Mouse (Mus musculus): ENCODE measurements at regions not wholly inside any gene's neighbourhood (a gene's known extent, or its start where the extent isn't known, plus 50 kb on each side); places are given as distances from the start of the nearest gene placed in this dataset.

DNA sequence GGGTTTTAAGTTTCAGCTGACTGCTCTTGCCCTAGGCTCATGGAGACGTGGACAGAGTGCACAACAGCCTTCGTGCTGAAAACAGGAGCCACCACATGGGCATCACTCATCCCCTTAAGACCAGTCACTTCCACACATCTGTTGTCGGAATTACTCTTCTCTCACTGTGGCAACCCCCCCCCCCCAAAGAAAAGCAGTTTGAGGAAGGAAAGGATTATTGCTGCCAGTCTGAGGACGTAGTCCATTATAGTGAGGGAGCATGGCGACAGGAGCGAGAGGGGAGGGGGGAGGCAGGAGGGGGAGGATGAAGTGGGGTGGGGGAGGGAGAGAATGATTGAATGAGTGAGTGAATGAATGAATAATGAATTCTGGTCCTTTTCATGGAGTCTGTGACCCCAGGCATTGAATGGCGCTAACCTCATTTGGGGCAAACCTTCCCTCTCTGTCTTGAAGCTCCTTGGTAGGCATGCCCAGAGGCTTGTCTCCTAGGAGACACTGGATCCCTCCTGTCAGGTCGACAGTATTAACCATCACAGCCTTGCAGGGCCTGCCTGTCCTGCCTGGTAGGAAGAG lies 262.0 kb downstream of the Gadd45g start:
- WGBS = 82% methylated on average over 8 of the region's 8 CpGs
- Histone ChIP-seq H3K4me3 (ENCODE audit: insufficient read depth, low read depth, low read length) (no peak overlapping the region), H3K27me3 (replicated peaks; ENCODE audit: control insufficient read depth, insufficient read depth, low read length) (no peaks in the 10 kb centered on the region), H3K27ac (ENCODE audit: insufficient read depth, low read depth, low read length) (no peak overlapping the region), H3K4me1 (ENCODE audit: control insufficient read depth, insufficient read depth, low read length) (no peaks in the 10 kb centered on the region), H3K36me3 (ENCODE audit: control insufficient read depth, insufficient read depth, low read length) (no peaks in the 10 kb centered on the region)
- TF ChIP-seq POLR2A (IDR thresholded peaks at IDR 0.05; ENCODE audit: low read depth, low read length) (no peak), CTCF (conservative IDR thresholded peaks at IDR 0.05; ENCODE audit: insufficient read depth, insufficient read length, low read depth, low read length) (no peak)
- DNase-seq = no peak

DNA sequence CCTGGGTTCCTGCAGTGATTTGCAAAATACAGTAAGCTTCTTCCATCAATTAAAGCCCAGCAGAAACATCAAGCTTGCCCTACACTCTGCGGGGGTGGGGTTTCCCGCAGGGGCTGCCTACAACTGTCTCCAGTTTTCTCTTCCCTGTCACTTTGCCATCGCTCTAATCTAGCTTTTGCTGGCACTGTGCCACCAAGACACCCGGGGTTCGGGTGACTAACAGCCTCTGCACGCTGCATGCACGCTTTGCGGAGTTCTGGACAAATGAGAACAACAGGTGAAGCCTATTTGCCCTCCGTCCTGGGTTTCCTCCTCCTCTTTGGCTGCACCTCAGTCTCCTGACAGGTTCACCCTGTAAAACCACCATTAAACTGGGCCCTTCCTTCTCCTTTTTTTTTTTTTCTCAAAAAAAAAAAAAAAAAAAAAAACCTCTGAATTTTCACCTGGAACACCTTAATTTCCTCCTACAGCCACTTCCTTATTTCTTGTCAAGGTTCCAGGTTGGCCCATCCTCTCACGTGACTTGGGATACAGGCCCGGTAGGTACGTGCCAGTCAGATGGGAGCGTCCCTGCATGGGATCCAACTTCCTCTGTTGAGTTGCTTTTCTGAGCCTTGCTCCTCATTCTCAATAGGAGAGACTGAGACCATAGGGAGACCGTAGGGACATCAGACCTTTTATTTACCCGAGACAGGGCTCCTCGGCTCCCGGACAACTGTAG lies 262.7 kb downstream of the Gadd45g start:
- TF ChIP-seq CTCF (conservative IDR thresholded peaks at IDR 0.05; ENCODE audit: insufficient read depth, insufficient read length, low read depth, low read length) (no peak), POLR2A (IDR thresholded peaks at IDR 0.05; ENCODE audit: low read depth, low read length) (no peak)
- no peak overlapping the region for H3K27ac ChIP-seq (ENCODE audit: insufficient read depth, low read depth, low read length)
- H3K36me3 ChIP-seq (ENCODE audit: control insufficient read depth, insufficient read depth, low read length) = no peaks in the 10 kb centered on the region
- DNase-seq = no peak
- no peak overlapping the region for H3K4me3 ChIP-seq (ENCODE audit: insufficient read depth, low read depth, low read length)
- no peaks in the 10 kb centered on the region for H3K27me3 ChIP-seq (replicated peaks; ENCODE audit: control insufficient read depth, insufficient read depth, low read length)
- 75% methylated on average over 17 of the region's 17 CpGs for WGBS
- no peaks in the 10 kb centered on the region for H3K4me1 ChIP-seq (ENCODE audit: control insufficient read depth, insufficient read depth, low read length)

DNA sequence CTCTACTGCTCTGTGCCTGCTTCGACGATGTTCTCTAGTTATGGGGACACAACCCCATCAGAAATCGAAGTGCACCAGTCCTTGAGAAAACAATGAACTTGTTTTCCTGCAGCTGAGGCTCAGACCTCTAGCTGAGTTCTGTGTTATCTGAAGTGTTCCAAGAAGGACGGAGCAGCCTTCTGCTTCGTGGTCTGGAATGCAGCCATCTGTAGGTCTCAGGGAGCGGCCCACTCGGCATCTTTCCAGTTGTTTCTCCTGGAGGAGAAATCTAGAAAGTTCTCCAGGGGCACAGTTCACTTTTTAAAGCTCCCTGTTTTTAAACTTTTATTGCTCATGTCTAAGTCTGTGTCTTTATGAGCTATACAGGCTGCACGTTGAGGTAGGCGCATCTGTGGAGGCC lies 264.3 kb downstream of the Gadd45g start:
- Histone ChIP-seq H3K27me3 (replicated peaks; ENCODE audit: control insufficient read depth, insufficient read depth, low read length) (no peaks in the 10 kb centered on the region), H3K36me3 (ENCODE audit: control insufficient read depth, insufficient read depth, low read length) (no peaks in the 10 kb centered on the region), H3K4me3 (ENCODE audit: insufficient read depth, low read depth, low read length) (no peak overlapping the region), H3K4me1 (ENCODE audit: control insufficient read depth, insufficient read depth, low read length) (no peaks in the 10 kb centered on the region), H3K27ac (ENCODE audit: insufficient read depth, low read depth, low read length) (no peak overlapping the region)
- 59% methylated on average over 9 of the region's 9 CpGs for WGBS
- TF ChIP-seq CTCF (conservative IDR thresholded peaks at IDR 0.05; ENCODE audit: insufficient read depth, insufficient read length, low read depth, low read length) (no peak), POLR2A (IDR thresholded peaks at IDR 0.05; ENCODE audit: low read depth, low read length) (no peak)
- no peak for DNase-seq

DNA sequence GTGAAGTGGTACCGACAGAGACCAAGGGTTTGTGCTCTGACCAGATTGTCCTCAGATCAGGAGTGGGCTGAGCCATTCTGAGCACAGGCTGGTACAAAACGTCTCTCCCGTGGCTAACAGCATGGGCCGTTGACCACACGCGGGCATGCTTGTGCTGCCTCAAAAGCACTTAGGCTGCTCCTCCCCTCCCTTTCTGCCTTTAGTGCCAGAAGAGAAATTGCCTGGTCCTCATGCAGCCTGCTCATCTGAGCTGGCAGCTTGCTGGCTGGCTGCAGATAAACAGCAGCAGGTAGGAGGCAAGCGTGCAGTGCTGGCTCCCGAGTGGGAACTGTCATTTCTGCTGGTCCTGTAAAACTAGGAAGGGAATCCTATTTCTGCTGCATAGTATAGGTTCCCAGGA lies 267.1 kb downstream of the Gadd45g start:
- no peaks in the 10 kb centered on the region for H3K27me3 ChIP-seq (replicated peaks; ENCODE audit: control insufficient read depth, insufficient read depth, low read length)
- DNase-seq = no peak
- H3K4me3 ChIP-seq (ENCODE audit: insufficient read depth, low read depth, low read length) = no peak overlapping the region
- no peaks in the 10 kb centered on the region for H3K36me3 ChIP-seq (ENCODE audit: control insufficient read depth, insufficient read depth, low read length)
- H3K4me1 ChIP-seq (ENCODE audit: control insufficient read depth, insufficient read depth, low read length) = no peaks in the 10 kb centered on the region
- H3K27ac ChIP-seq (ENCODE audit: insufficient read depth, low read depth, low read length) = no peak overlapping the region
- TF ChIP-seq POLR2A (IDR thresholded peaks at IDR 0.05; ENCODE audit: low read depth, low read length) = no peak
- no peak for TF ChIP-seq CTCF (conservative IDR thresholded peaks at IDR 0.05; ENCODE audit: insufficient read depth, insufficient read length, low read depth, low read length)
- 56% methylated on average over 8 of the region's 8 CpGs for WGBS

DNA sequence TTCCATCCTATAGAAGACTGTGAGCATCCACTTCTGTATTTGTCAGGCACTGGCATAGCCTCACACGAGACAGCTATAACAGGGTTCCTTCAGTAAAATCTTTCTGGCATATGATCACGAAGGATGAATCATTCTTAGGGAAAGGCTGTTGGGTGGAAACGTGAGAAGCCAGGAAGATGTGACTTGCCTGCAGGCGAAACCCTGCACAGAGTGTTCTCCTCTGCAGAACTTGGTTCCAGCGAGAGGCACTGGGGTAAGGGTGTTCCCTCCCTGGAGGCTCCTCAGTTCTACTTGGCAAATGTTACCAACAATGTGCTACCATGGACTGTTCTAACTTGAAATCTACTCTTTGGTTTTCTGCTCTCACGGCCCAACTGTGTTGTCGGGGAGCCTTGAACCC lies 268.0 kb downstream of the Gadd45g start:
- WGBS = 94% methylated on average over 7 of the region's 7 CpGs
- Histone ChIP-seq H3K27me3 (replicated peaks; ENCODE audit: control insufficient read depth, insufficient read depth, low read length) (no peaks in the 10 kb centered on the region), H3K4me1 (ENCODE audit: control insufficient read depth, insufficient read depth, low read length) (no peaks in the 10 kb centered on the region), H3K27ac (ENCODE audit: insufficient read depth, low read depth, low read length) (no peak overlapping the region), H3K4me3 (ENCODE audit: insufficient read depth, low read depth, low read length) (no peak overlapping the region), H3K36me3 (ENCODE audit: control insufficient read depth, insufficient read depth, low read length) (no peaks in the 10 kb centered on the region)
- TF ChIP-seq CTCF (conservative IDR thresholded peaks at IDR 0.05; ENCODE audit: insufficient read depth, insufficient read length, low read depth, low read length) = no peak
- TF ChIP-seq POLR2A (IDR thresholded peaks at IDR 0.05; ENCODE audit: low read depth, low read length) = no peak
- no peak for DNase-seq

DNA sequence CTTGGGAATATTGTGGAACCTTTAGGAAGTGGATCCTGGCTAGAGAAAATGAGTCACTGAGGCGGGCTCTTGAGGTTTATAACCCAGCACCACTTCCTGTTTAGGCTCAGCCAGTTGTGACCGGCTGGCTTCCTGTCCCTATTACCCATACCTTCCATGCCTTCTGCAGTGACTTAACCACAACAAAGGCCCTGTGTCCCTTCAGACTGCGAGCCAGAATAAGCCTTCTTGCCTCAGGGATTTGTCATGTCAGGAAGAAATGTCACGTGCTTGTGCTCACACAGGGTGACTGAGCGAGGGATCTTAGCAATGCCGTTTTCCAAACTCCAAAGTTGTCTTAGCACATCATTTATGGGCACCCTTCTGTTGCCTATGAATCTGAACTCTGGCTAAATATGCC lies 268.5 kb downstream of the Gadd45g start:
- 86% methylated on average over 6 of the region's 6 CpGs for WGBS
- Histone ChIP-seq H3K27me3 (replicated peaks; ENCODE audit: control insufficient read depth, insufficient read depth, low read length) (no peaks in the 10 kb centered on the region), H3K27ac (ENCODE audit: insufficient read depth, low read depth, low read length) (no peak overlapping the region), H3K36me3 (ENCODE audit: control insufficient read depth, insufficient read depth, low read length) (no peaks in the 10 kb centered on the region), H3K4me3 (ENCODE audit: insufficient read depth, low read depth, low read length) (no peak overlapping the region), H3K4me1 (ENCODE audit: control insufficient read depth, insufficient read depth, low read length) (no peaks in the 10 kb centered on the region)
- no peak for DNase-seq
- TF ChIP-seq POLR2A (IDR thresholded peaks at IDR 0.05; ENCODE audit: low read depth, low read length) = no peak
- TF ChIP-seq CTCF (conservative IDR thresholded peaks at IDR 0.05; ENCODE audit: insufficient read depth, insufficient read length, low read depth, low read length) = no peak

DNA sequence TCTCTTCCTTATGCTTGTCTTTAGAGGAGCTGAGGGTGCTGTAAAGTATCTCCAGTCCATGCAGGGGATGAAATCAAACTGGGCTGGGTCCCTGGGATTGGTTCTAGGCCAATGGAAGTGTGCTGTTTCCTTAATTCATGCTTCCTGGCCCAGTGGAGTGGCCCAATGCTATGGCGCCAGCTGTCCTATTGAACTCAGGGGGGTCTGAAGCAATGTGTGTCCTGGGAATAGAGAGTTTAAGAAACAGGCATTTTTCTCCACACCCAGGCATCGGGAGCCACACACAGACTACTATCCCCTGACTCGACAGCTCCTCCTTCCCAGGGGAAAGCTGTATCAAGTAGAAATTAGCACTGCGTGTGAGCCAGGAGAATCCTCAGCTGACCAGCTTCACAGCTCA lies 269.8 kb downstream of the Gadd45g start:
- H3K36me3 ChIP-seq (ENCODE audit: control insufficient read depth, insufficient read depth, low read length) = no peaks in the 10 kb centered on the region
- DNase-seq = no peak
- TF ChIP-seq CTCF (conservative IDR thresholded peaks at IDR 0.05; ENCODE audit: insufficient read depth, insufficient read length, low read depth, low read length) = no peak
- no peak for TF ChIP-seq POLR2A (IDR thresholded peaks at IDR 0.05; ENCODE audit: low read depth, low read length)
- H3K27me3 ChIP-seq (replicated peaks; ENCODE audit: control insufficient read depth, insufficient read depth, low read length) = no peaks in the 10 kb centered on the region
- H3K27ac ChIP-seq (ENCODE audit: insufficient read depth, low read depth, low read length) = no peak overlapping the region
- 83% methylated on average over 4 of the region's 4 CpGs for WGBS
- H3K4me3 ChIP-seq (ENCODE audit: insufficient read depth, low read depth, low read length) = no peak overlapping the region
- no peaks in the 10 kb centered on the region for H3K4me1 ChIP-seq (ENCODE audit: control insufficient read depth, insufficient read depth, low read length)
